Mouse (Mus musculus) limb, embryonic 14.5 days (tissue): ENCODE results near the gene Edar. TPM values are rescaled to one million over a fixed set of nuclear protein-coding genes. Genes with fewer than 3 reads are reported as not detected.
A peak's percentile ranks its signal among the peaks of the same experiment; 100 is the strongest.

ENCODE experiments used
- ATAC-seq: fragments of 200-750 bp; cut with Nextera tagmentation; 2 replicates; pipeline ENCODE4 v1.8.0; 2017; ENCODE audit warnings: low read depth, moderate number of reproducible peaks, moderate TSS enrichment; ENCODE audit not compliant: low FRiP score
- DNase-seq: peaks from one replicate; pipeline ENCODE4 v3.0.0-alpha.2; 2015; ENCODE audit warnings: low spot score
- H3K27ac ChIP-seq: fragments of 300-500 bp; sonication (generic); replicated peaks from 2 replicates; pipeline ENCODE4 v1.5.1; 2014; ENCODE audit warnings: low read depth, mild to moderate bottlenecking, low read length, moderate library complexity, mixed read lengths
- H3K27me3 ChIP-seq: fragments of 300-500 bp; sonication (generic); 2 replicates; pipeline ENCODE4 v1.6.1; 2014; ENCODE audit warnings: low read length, mixed read lengths; ENCODE audit not compliant: control insufficient read depth, insufficient read depth
- H3K36me3 ChIP-seq: fragments of 300-500 bp; sonication (generic); 2 replicates; pipeline ENCODE4 v1.6.1; 2014; ENCODE audit warnings: mild to moderate bottlenecking, low read length, moderate library complexity, mixed read lengths; ENCODE audit not compliant: control insufficient read depth, insufficient read depth
- H3K4me1 ChIP-seq: fragments of 300-500 bp; sonication (generic); 2 replicates; pipeline ENCODE4 v1.6.1; 2014; ENCODE audit warnings: antibody characterized with exemption, low read length, mixed read lengths; ENCODE audit not compliant: control insufficient read depth, insufficient read depth
- H3K4me2 ChIP-seq: fragments of 300-500 bp; sonication (generic); replicated peaks from 2 replicates; pipeline ENCODE4 v1.6.1; 2014; ENCODE audit warnings: low read depth, mild to moderate bottlenecking, low read length, moderate library complexity; ENCODE audit not compliant: severe bottlenecking
- H3K4me3 ChIP-seq: fragments of 300-500 bp; sonication (generic); replicated peaks from 2 replicates; pipeline ENCODE4 v1.5.1; 2014; ENCODE audit warnings: low read length
- H3K9ac ChIP-seq: fragments of 300-500 bp; sonication (generic); 2 replicates; pipeline ENCODE4 v1.6.1; 2014; ENCODE audit warnings: mild to moderate bottlenecking, low read depth, low read length, moderate library complexity; ENCODE audit not compliant: severe bottlenecking
- H3K9me3 ChIP-seq: fragments of 300-500 bp; sonication (generic); 2 replicates; pipeline ENCODE4 v1.6.1; 2016; ENCODE audit warnings: low read length; ENCODE audit not compliant: control insufficient read depth
- POLR2A ChIP-seq: fragments of 200-500 bp; IDR thresholded peaks from 2 replicates; pipeline ENCODE4 v1.8.0; 2012; ENCODE audit warnings: inconsistent platforms, mild to moderate bottlenecking, moderate library complexity, borderline replicate concordance; ENCODE audit not compliant: insufficient read depth, insufficient read length; ENCODE audit errors: extremely low read depth
- WGBS: fragments of 180-500 bp; shearing (Covaris S2); extraction: QIAGEN DNeasy Blood & Tissue Kit; methylation state at CpG from one replicate; pipeline ENCODE4 v1.1.7; 2014; 5-methylcytosine and 5-hydroxymethylcytosine counted together
- polyA plus RNA-seq, 2 experiments: library from polyadenylated mRNA; depleted of rRNA in 1 of 2; stranded (reverse) in 1 of 2; unstranded in 1 of 2; fragments of >200 nt; fragmentation: Nextera tagmentation in 1 of 2; extraction: Ambion mirVana in 1 of 2; gene quantifications; 2 replicates each; pipeline versions ENCODE4 v1.2.1 to v1.2.3; 2012 to 2014

Gene Edar
- polyA plus RNA-seq, 2 experiments = 2.2 to 2.8 TPM

DNA sequence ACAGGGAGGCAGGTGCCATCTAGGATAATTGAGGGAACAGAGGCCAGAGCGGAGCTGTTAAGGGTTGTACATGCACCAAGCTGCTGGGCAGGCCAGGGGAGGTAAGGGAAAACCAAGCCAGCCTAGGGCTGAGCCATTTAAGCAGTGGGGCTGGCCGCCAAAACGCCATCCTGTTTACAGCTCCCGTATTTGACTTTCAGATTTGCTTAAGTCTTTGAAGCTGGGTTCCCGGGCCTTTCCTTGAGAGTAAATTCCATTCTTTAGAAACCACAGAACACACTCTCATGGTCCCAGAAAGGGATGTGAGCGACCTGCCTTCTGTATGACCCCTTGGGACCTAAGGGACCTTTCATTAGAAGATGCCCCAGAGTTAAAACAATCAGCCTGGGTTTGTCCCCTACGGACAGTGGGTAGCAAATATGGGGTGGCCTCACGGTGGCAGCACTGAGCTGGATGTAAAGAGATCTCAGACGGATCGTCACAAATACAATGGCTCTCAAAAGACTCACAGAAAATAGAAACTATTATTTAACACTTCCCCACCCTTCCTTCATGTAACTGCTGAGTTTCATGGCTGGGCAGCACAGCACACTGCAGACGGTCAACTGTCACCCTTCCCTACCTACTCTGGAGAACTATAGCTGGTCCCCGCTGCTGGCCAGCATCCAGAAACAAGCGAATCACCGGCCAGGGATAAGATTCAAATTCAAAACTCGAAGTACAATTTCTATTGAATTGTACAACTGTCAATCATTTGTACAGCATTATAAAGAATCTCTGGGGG is 2.0 kb downstream of the Edar start:
- DNase-seq = peak; percentile 62

DNA sequence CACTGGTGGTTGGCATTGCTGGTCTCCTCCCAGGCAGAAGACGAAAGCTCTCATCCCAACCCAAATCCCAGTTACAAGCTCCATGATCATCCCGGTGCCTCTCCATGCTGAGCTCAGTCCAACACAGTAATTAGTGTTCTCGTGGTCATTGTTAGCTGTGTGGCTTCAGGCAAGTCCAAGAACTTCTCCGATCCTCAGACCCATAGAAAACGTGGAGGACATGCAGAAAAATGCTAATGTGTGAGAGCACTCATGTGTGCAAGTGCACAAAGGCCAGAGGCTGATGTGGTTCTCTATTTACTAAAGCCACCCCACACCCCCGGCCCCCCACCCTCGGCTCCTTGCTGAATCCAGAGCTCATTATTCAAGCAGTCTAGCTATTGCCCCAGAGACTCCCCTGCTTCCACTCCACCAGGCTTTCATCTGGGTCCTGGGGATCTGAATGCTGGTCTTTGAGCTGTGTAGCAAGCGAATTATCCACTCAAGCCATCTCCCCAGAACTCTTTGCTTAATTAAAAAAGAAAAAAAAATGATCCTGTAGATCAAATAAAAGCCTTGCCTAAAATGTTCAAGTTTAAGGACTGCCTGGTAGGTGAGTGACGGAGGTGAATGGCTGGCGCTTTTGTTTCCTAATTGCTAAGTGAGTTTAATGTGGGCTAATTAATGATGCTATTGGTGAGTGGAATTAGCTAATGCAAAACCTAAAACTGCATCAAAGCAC is 2.7 kb downstream of the Edar start:
- WGBS = 61% methylated on average over 10 of the region's 10 CpGs
- Histone ChIP-seq H3K4me2 (0 out of 2 replicates have a peak overlapping the region, but pooled peaks have one; percentile 2), H3K36me3 (no peaks in the 10 kb centered on the region), H3K4me1 (no peaks in the 10 kb centered on the region), H3K27ac (no peak overlapping the region), H3K9me3 (no peaks in the 10 kb centered on the region), H3K9ac (no peak overlapping the region), H3K27me3 (no peaks in the 10 kb centered on the region), H3K4me3 (no peak overlapping the region)
- TF ChIP-seq POLR2A = no peak
- DNase-seq = no peak
- no peak for ATAC-seq

More for the DNA sequence above, 2.0 kb downstream of the Edar start:
- H3K4me3 ChIP-seq = no peak overlapping the region
- TF ChIP-seq POLR2A = no peak
- 33% methylated on average over 15 of the region's 15 CpGs for WGBS
- no peak overlapping the region for H3K27ac ChIP-seq
- H3K4me1 ChIP-seq = no peaks in the 10 kb centered on the region
- 0 out of 2 replicates have a peak overlapping the region, but pooled peaks have one; percentile 2 for H3K4me2 ChIP-seq
- H3K27me3 ChIP-seq = no peaks in the 10 kb centered on the region
- no peak for ATAC-seq
- no peak overlapping the region for H3K9ac ChIP-seq
- no peaks in the 10 kb centered on the region for H3K36me3 ChIP-seq
- H3K9me3 ChIP-seq = no peaks in the 10 kb centered on the region

DNA sequence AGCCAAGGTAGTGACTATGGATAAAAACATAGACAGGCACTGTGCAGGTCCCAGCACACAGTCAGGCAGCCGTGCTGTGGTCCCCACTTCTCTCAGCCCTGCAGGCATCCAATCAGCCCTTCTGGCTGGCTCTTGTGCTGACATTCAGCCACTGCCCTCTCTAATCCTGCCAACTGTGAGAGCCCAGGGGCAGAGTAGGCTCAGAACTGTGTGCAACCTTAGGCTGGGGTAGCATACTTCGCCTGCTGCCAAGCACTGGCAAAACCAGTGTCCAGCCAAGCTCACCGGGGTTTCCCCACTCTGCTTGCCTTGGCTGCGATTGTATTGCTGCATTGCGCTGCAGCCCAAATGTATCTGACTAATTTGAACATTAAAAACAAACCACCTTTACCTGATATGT is 11.6 kb downstream of the Edar start:
- Histone ChIP-seq H3K9ac (no peak overlapping the region), H3K27me3 (no peaks in the 10 kb centered on the region), H3K4me1 (0 out of 2 replicates have a peak, but pooled peaks cover 3% of the 10 kb centered on the region), H3K27ac (no peak overlapping the region), H3K9me3 (no peaks in the 10 kb centered on the region), H3K4me3 (no peak overlapping the region), H3K4me2 (no peak overlapping the region), H3K36me3 (no peaks in the 10 kb centered on the region)
- WGBS = 83% methylated on average over 5 of the region's 5 CpGs
- no peak for ATAC-seq
- no peak for TF ChIP-seq POLR2A
- no peak for DNase-seq

DNA sequence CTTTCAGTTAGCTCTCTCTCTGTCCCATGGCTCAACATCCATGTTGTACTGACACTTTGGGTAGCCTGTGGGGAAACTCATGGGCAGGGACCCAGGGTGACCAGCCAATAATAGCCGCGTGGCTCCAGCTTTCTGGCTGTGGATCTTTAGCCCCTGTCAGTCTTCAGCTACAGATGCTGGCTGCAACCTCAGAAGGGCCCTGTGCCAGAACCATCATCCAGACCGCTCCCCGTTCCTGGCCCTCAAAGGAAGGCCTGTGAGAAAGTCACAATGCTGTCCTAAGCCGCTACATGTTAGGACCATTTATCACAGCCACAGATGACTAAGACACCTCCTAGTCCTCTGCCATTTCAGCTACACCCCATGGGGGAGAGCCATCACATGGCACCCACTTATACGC is 12.0 kb downstream of the Edar start:
- ATAC-seq (no peak), DNase-seq (no peak)
- H3K36me3 ChIP-seq = no peaks in the 10 kb centered on the region
- WGBS = 78% methylated on average over 6 of the region's 6 CpGs
- H3K9me3 ChIP-seq = no peaks in the 10 kb centered on the region
- no peak overlapping the region for H3K9ac ChIP-seq
- no peaks in the 10 kb centered on the region for H3K27me3 ChIP-seq
- no peak for TF ChIP-seq POLR2A
- 0 out of 2 replicates have a peak, but pooled peaks cover 3% of the 10 kb centered on the region for H3K4me1 ChIP-seq
- H3K4me3 ChIP-seq = no peak overlapping the region
- no peak overlapping the region for H3K27ac ChIP-seq
- no peak overlapping the region for H3K4me2 ChIP-seq

DNA sequence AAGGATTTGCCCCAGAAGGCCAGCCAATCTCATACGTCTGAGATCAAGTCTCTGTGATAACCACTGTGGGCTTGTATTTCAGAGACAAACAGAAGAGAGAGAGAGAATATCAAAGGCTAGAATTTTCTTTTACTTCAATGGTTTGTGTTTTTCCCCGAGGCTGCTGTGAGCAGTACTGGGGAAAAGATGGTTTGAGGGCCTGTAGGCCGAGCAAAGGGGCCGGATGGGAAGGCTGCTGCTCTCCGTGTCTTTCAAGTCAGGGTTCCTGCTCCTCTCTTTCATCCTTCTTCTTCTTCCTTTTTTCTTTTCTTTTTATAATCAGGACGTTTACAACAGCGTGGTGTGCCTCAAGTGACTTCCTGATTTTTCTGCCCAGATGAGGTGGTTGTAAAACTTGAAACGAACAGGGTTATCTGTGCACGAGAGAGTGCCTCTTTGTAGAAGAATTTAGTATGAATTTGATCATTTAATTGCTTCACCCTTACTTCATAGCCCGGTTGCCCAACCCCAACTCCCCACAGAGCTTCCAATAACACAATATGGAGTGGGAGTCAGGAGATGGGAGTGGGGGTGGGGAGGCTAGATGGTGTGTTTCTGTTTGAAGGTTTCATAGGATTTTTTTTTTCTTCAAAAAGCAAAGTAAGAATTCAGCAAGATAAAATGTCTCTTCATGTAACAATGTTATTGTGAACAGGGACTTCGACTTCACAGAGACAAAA is 16.0 kb downstream of the Edar start:
- H3K9me3 ChIP-seq = no peaks in the 10 kb centered on the region
- 29% methylated on average over 11 of the region's 11 CpGs for WGBS
- ATAC-seq = no peak
- no peak overlapping the region for H3K27ac ChIP-seq
- H3K9ac ChIP-seq = no peak overlapping the region
- peaks cover 7% of the 10 kb centered on the region; the same call in 1 of the 2 replicates for H3K4me1 ChIP-seq
- no peaks in the 10 kb centered on the region for H3K36me3 ChIP-seq
- H3K4me2 ChIP-seq = no peak overlapping the region
- TF ChIP-seq POLR2A = no peak
- DNase-seq = no peak
- no peak overlapping the region for H3K4me3 ChIP-seq
- H3K27me3 ChIP-seq = no peaks in the 10 kb centered on the region
